Mouse (Mus musculus): Measurements from ENCODE around the gene Krtap5-4.
"Not testable (repeated sequence)": the region's sequence is repeated elsewhere in the genome, so short reads cannot be mapped to it uniquely, and the experiment has no call there.

Krtap5-4 gene

GRCm38 (mm10) chr7:142321637-142322306 is 18.4 kb downstream of the Krtap5-4 start:
- not testable (repeated sequence) for DNase-seq (ENCODE audit: low spot score)

- DNase-seq (ENCODE audit: low spot score), result no peak
Observed at GRCm38 (mm10) chr7:142322641-142323040, 19.3 kb downstream of the Krtap5-4 start.

- DNase-seq (ENCODE audit: low spot score), result no peak
Observed at GRCm38 (mm10) chr7:142323396-142324117, 20.2 kb downstream of the Krtap5-4 start.

- DNase-seq (ENCODE audit: low spot score), result no peak
Observed at GRCm38 (mm10) chr7:142326714-142327445, 23.5 kb downstream of the Krtap5-4 start.

GRCm38 (mm10) chr7:142328507-142328906 is 25.2 kb downstream of the Krtap5-4 start:
- no peak for DNase-seq (ENCODE audit: low spot score)

GRCm38 (mm10) chr7:142330271-142330724 is 26.9 kb downstream of the Krtap5-4 start:
- DNase-seq (ENCODE audit: low spot score), result no peak

- no peak for DNase-seq (ENCODE audit: low spot score)
Observed at GRCm38 (mm10) chr7:142331281-142331680, 27.9 kb downstream of the Krtap5-4 start.

GRCm38 (mm10) chr7:142332741-142333140 is 29.4 kb downstream of the Krtap5-4 start:
- not testable (repeated sequence) for DNase-seq (ENCODE audit: low spot score)

- DNase-seq (ENCODE audit: low spot score), result peak; percentile 83
Observed at GRCm38 (mm10) chr7:142334246-142334645, 30.9 kb downstream of the Krtap5-4 start.

GRCm38 (mm10) chr7:142335151-142335550 is 31.8 kb downstream of the Krtap5-4 start:
- no peak for DNase-seq (ENCODE audit: low spot score)

GRCm38 (mm10) chr7:142340269-142340970 is 37.1 kb downstream of the Krtap5-4 start:
- DNase-seq (ENCODE audit: low spot score), result peak; percentile 54

- no peak for DNase-seq (ENCODE audit: low spot score)
Observed at GRCm38 (mm10) chr7:142341564-142342246, 38.4 kb downstream of the Krtap5-4 start.

GRCm38 (mm10) chr7:142342247-142342640 is 38.9 kb downstream of the Krtap5-4 start:
- DNase-seq (ENCODE audit: low spot score), result no peak

- no peak for DNase-seq (ENCODE audit: low spot score)
Observed at GRCm38 (mm10) chr7:142347542-142347941, 44.2 kb downstream of the Krtap5-4 start.

- no peak for DNase-seq (ENCODE audit: low spot score)
Observed at GRCm38 (mm10) chr7:142349308-142349961, 46.1 kb downstream of the Krtap5-4 start.

- no peak for DNase-seq (ENCODE audit: low spot score)
Observed at GRCm38 (mm10) chr7:142351569-142351968, 48.2 kb downstream of the Krtap5-4 start.

- peak; percentile 65 for DNase-seq (ENCODE audit: low spot score)
Observed at GRCm38 (mm10) chr7:142353854-142354253, 50.5 kb downstream of the Krtap5-4 start.

Data from lung, postnatal 25 days (tissue).